Mouse (Mus musculus) MEL (cell line): Measurements from ENCODE around the gene Acaa1b. TPM values are rescaled to one million over a fixed set of nuclear protein-coding genes. Genes with fewer than 3 reads are reported as not detected.

ENCODE experiments used
- DNase-seq: peaks from one replicate; pipeline ENCODE4 v3.0.0; 2011; ENCODE audit warnings: low read depth, low spot score
- H3K27ac ChIP-seq: 2 replicates; pipeline ENCODE4 v1.5.1; 2012; ENCODE audit warnings: low read depth, mild to moderate bottlenecking, control low read depth, low read length, moderate library complexity; ENCODE audit not compliant: control insufficient read depth
- H3K27me3 ChIP-seq, 2 experiments: fragments of 150-350 bp in 1 of 2; sonication (generic) in 1 of 2; 2 replicates each; pipeline ENCODE4 v1.6.1; 2012; ENCODE audit warnings: low read length in 2 of 2, mild to moderate bottlenecking in 2 of 2, improper control_type of control experiment in 1 of 2, moderate library complexity in 1 of 2; ENCODE audit not compliant: insufficient read depth in 2 of 2, control insufficient read depth in 1 of 2
- H3K36me3 ChIP-seq, 2 experiments: 2 replicates each; pipeline ENCODE4 v1.6.1; 2012 to 2014; ENCODE audit warnings: low read length in 2 of 2, improper control_type of control experiment in 1 of 2, inconsistent platforms in 1 of 2, mild to moderate bottlenecking in 1 of 2; ENCODE audit not compliant: insufficient read depth in 2 of 2, control insufficient read depth in 1 of 2
- H3K4me1 ChIP-seq, 2 experiments: fragments of 150-350 bp in 1 of 2; sonication (generic) in 1 of 2; 2 replicates each; pipeline ENCODE4 v1.6.1; 2012; ENCODE audit warnings: low read length in 2 of 2, improper control_type of control experiment in 1 of 2, mild to moderate bottlenecking in 1 of 2; ENCODE audit not compliant: insufficient read depth in 2 of 2, control insufficient read depth in 1 of 2
- H3K4me3 ChIP-seq, 2 experiments: fragments of 150-350 bp in 1 of 2; sonication (generic) in 1 of 2; 2 replicates each; pipeline ENCODE4 v1.5.1; 2012; ENCODE audit warnings: low read depth in 2 of 2, low read length in 2 of 2, mild to moderate bottlenecking in 2 of 2, moderate library complexity in 2 of 2, control low read depth in 1 of 2, improper control_type of control experiment in 1 of 2; ENCODE audit not compliant: control insufficient read depth in 1 of 2, insufficient read depth in 1 of 2
- H3K79me2 ChIP-seq: 2 replicates; pipeline ENCODE4 v1.6.1; 2012; ENCODE audit warnings: mild to moderate bottlenecking, low read length, moderate library complexity; ENCODE audit not compliant: control insufficient read depth, poor library complexity, insufficient read depth
- H3K9ac ChIP-seq: 2 replicates; pipeline ENCODE4 v1.6.1; 2012; ENCODE audit warnings: low read depth, mild to moderate bottlenecking, control low read depth, low read length, moderate library complexity; ENCODE audit not compliant: control insufficient read depth, poor library complexity, severe bottlenecking
- H3K9me3 ChIP-seq: fragments of 150-350 bp; sonication (generic); replicated peaks from 2 replicates; pipeline ENCODE4 v1.6.1; 2012; ENCODE audit warnings: mild to moderate bottlenecking, low read length, improper control_type of control experiment, moderate library complexity; ENCODE audit not compliant: insufficient read depth
- CTCF ChIP-seq, 3 experiments: IDR thresholded peaks in 2 of 3; conservative IDR thresholded peaks in 1 of 3; 2 replicates each; pipeline ENCODE4 v1.5.1; 2011 to 2012; ENCODE audit warnings: low read length in 3 of 3, low read depth in 2 of 3, mild to moderate bottlenecking in 2 of 3, improper control_type of control experiment in 1 of 3, inconsistent platforms in 1 of 3, mixed read lengths in 1 of 3, moderate library complexity in 1 of 3; ENCODE audit not compliant: control insufficient read depth in 1 of 3, insufficient read depth in 1 of 3, poor library complexity in 1 of 3, severe bottlenecking in 1 of 3
- ELF1 ChIP-seq: IDR thresholded peaks from 2 replicates; pipeline ENCODE4 v1.6.1; 2014; ENCODE audit warnings: low read depth, mild to moderate bottlenecking, inconsistent platforms, low read length, improper control_type of control experiment, moderate library complexity
- EP300 ChIP-seq, 2 experiments: IDR thresholded peaks; 2 replicates each; pipeline ENCODE4 v1.6.1; 2011; ENCODE audit warnings: improper control_type of control experiment in 2 of 2, low read length in 2 of 2, low read depth in 1 of 2, mild to moderate bottlenecking in 1 of 2
- GATA1 ChIP-seq: IDR thresholded peaks from 2 replicates; pipeline ENCODE4 v1.6.1; 2011; ENCODE audit warnings: low read depth, low read length, improper control_type of control experiment
- HCFC1 ChIP-seq: IDR thresholded peaks from 2 replicates; pipeline ENCODE4 v1.6.1; 2012; ENCODE audit warnings: low read depth, mild to moderate bottlenecking, inconsistent platforms, low read length, improper control_type of control experiment, moderate library complexity
- MAFK ChIP-seq: IDR thresholded peaks from 2 replicates; pipeline ENCODE4 v1.6.1; 2011; ENCODE audit warnings: low read depth, mild to moderate bottlenecking, low read length, improper control_type of control experiment, borderline replicate concordance
- MAZ ChIP-seq: IDR thresholded peaks from 2 replicates; pipeline ENCODE4 v1.6.1; 2012; ENCODE audit warnings: low read depth, mild to moderate bottlenecking, inconsistent platforms, low read length, improper control_type of control experiment
- MYB ChIP-seq: IDR thresholded peaks from 2 replicates; pipeline ENCODE4 v1.6.1; 2011; ENCODE audit warnings: mild to moderate bottlenecking, low read depth, low read length, improper control_type of control experiment
- NELFE ChIP-seq: IDR thresholded peaks from 2 replicates; pipeline ENCODE4 v1.6.1; 2011; ENCODE audit warnings: low read depth, low read length, improper control_type of control experiment
- NRF1 ChIP-seq: IDR thresholded peaks from 2 replicates; pipeline ENCODE4 v1.6.1; 2014; ENCODE audit warnings: low read depth, mild to moderate bottlenecking, inconsistent platforms, low read length, improper control_type of control experiment, moderate library complexity; ENCODE audit not compliant: poor library complexity, insufficient read depth, severe bottlenecking
- POLR2A ChIP-seq, 2 experiments: IDR thresholded peaks; 2 replicates each; pipeline ENCODE4 v1.6.1; 2011 to 2012; ENCODE audit warnings: low read length in 2 of 2, mild to moderate bottlenecking in 2 of 2, control low read depth in 1 of 2, improper control_type of control experiment in 1 of 2, low read depth in 1 of 2, moderate library complexity in 1 of 2; ENCODE audit not compliant: control insufficient read depth in 1 of 2, insufficient read depth in 1 of 2, poor library complexity in 1 of 2
- RCOR1 ChIP-seq: IDR thresholded peaks from 2 replicates; pipeline ENCODE4 v1.6.1; 2012; ENCODE audit warnings: low read depth, mild to moderate bottlenecking, inconsistent platforms, low read length, improper control_type of control experiment
- TAL1 ChIP-seq: IDR thresholded peaks from 2 replicates; pipeline ENCODE4 v1.6.1; 2012; ENCODE audit warnings: mild to moderate bottlenecking, inconsistent platforms, low read length, moderate library complexity, mixed read lengths
- TCF12 ChIP-seq: IDR thresholded peaks from 2 replicates; pipeline ENCODE4 v1.6.1; 2014; ENCODE audit warnings: low read depth, mild to moderate bottlenecking, inconsistent platforms, low read length, improper control_type of control experiment, moderate library complexity
- ZKSCAN1 ChIP-seq: IDR thresholded peaks from 2 replicates; pipeline ENCODE4 v1.6.1; 2012; ENCODE audit warnings: low read depth, mild to moderate bottlenecking, inconsistent platforms, low read length, improper control_type of control experiment, moderate library complexity
- polyA plus RNA-seq, 2 experiments: library from polyadenylated mRNA; stranded (reverse) in 1 of 2; unstranded in 1 of 2; fragments of >175 nt in 1 of 2; fragments of >200 nt in 1 of 2; gene quantifications; 2 replicates each; pipeline versions ENCODE4 v1.2.1 to v1.2.4; 2012; ENCODE audit warnings: low replicate concordance in 2 of 2, low read depth in 1 of 2; ENCODE audit not compliant: insufficient read length in 2 of 2, insufficient read depth in 1 of 2, missing spikeins in 1 of 2
- total RNA-seq: library from RNA; depleted of rRNA; stranded (reverse); fragments of 300-350 nt; gene quantifications from 2 replicates; pipeline ENCODE4 v1.2.3, GENCODE M21; 2012

Acaa1b gene
- total and polyA plus RNA-seq, 3 experiments, result 1.3 to 1.9 TPM; not detected in 1

DNA sequence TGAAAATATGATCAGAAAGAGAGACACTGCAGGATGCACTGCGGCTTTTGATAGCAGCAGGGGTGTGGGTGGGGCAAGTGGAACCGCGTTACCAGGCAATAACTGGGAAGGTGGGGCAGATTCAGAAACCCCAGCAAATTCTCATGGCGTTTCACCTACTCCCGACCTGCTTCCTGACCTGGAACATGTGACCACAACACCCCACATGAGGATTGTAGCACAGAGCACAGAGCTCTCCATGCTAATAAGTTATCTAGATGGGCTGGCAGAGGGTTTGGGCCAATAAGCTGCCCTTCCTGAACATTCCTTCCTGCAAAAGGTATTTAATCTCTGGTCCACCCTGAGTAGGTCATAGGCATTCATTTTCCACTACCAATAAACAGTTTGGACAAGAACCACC is 26.2 kb downstream of the Acaa1b start:
- Histone ChIP-seq H3K4me1 (0 out of 4 replicates have a peak, but pooled peaks cover 0 to 4% of the 10 kb centered on the region in 2 experiments), H3K9ac (no peak overlapping the region), H3K27ac (no peak overlapping the region), H3K4me3 (no peak overlapping the region), H3K9me3 (no peaks in the 10 kb centered on the region), H3K36me3 (no peaks in the 10 kb centered on the region), H3K27me3 (peaks cover 0 to 2% of the 10 kb centered on the region in 2 experiments; a peak in 2 of 4 replicates), H3K79me2 (no peaks in the 10 kb centered on the region)
- TF ChIP-seq TCF12, result 0 out of 2 replicates have a peak, but pooled peaks have one; percentile 9
- TF ChIP-seq MAFK, result no peak
- TF ChIP-seq GATA1, result 0 out of 2 replicates have a peak, but pooled peaks have one; percentile 18
- DNase-seq, result peak; percentile 47

- no peak overlapping the region for H3K27ac ChIP-seq
- 0 out of 4 replicates have a peak, but pooled peaks cover 0 to 4% of the 10 kb centered on the region in 2 experiments for H3K4me1 ChIP-seq
- TF ChIP-seq NELFE (no peak), EP300 (IDR thresholded peaks at IDR 0.05; ENCODE audit: low read depth in 1 of 2, low read length in 2 of 2) (no peak), RCOR1 (no peak), POLR2A (IDR thresholded peaks at IDR 0.05; ENCODE audit: control insufficient read depth in 1 of 2, insufficient read depth in 1 of 2, low read depth in 1 of 2, low read length in 2 of 2, poor library complexity in 1 of 2) (no peak), CTCF (IDR thresholded peaks at IDR 0.05 in 2 of 3, conservative IDR thresholded peaks at IDR 0.05 in 1 of 3; ENCODE audit: control insufficient read depth in 1 of 3, insufficient read depth in 1 of 3, low read depth in 2 of 3, low read length in 3 of 3, poor library complexity in 1 of 3, severe bottlenecking in 1 of 3) (peak in 2 of 3 experiments; percentile 10 to 18; a peak in 1 of 6 replicates)
- H3K9ac ChIP-seq, result no peak overlapping the region
- H3K4me3 ChIP-seq, result no peak overlapping the region
- H3K79me2 ChIP-seq, result no peaks in the 10 kb centered on the region
- H3K36me3 ChIP-seq, result no peaks in the 10 kb centered on the region
- no peaks in the 10 kb centered on the region for H3K9me3 ChIP-seq
- no peak for DNase-seq
- peaks cover 0 to 2% of the 10 kb centered on the region in 2 experiments; a peak in 2 of 4 replicates for H3K27me3 ChIP-seq
These were observed 28.3 kb downstream of the Acaa1b start for GRCm38 (mm10) chr9:119128436-119129181.

GRCm38 (mm10) chr9:119122596-119123369 is 34.1 kb downstream of the Acaa1b start:
- Histone ChIP-seq H3K4me3 (no peak overlapping the region), H3K36me3 (no peaks in the 10 kb centered on the region), H3K79me2 (no peaks in the 10 kb centered on the region), H3K9ac (no peak overlapping the region), H3K4me1 (no peaks in the 10 kb centered on the region), H3K27me3 (no peaks in the 10 kb centered on the region; a peak in 1 of 4 replicates), H3K9me3 (no peaks in the 10 kb centered on the region), H3K27ac (no peak overlapping the region)
- no peak for DNase-seq
- TF ChIP-seq NRF1, result no peak
- TF ChIP-seq MYB, result no peak
- no peak for TF ChIP-seq MAZ
- no peak for TF ChIP-seq ELF1
- TF ChIP-seq ZKSCAN1, result no peak
- TF ChIP-seq HCFC1, result no peak
- TF ChIP-seq TAL1, result no peak
